Mouse (Mus musculus) intestine, embryonic 14.5 days (tissue): ENCODE results near the gene Vps8. TPM values are rescaled to one million over a fixed set of nuclear protein-coding genes. Genes with fewer than 3 reads are reported as not detected.

Experiments used
- ATAC-seq: fragments of 200-750 bp; cut with Nextera tagmentation; replicated peaks from 2 replicates; pipeline ENCODE4 v1.8.0; 2017; ENCODE audit warnings: low read depth, moderate number of reproducible peaks, moderate TSS enrichment, moderate library complexity; ENCODE audit not compliant: low FRiP score, low TSS enrichment
- DNase-seq: peaks from one replicate; pipeline ENCODE4 v3.0.0-alpha.2; 2018; ENCODE audit warnings: low spot score
- H3K27ac ChIP-seq: fragments of 300-500 bp; sonication (generic); 2 replicates; pipeline ENCODE4 v1.5.1; 2014; ENCODE audit warnings: low read depth, mild to moderate bottlenecking, control low read depth
- H3K27me3 ChIP-seq: fragments of 300-500 bp; sonication (generic); replicated peaks from 2 replicates; pipeline ENCODE4 v1.6.1; 2014; ENCODE audit warnings: low read length, control low read depth; ENCODE audit not compliant: control insufficient read depth, insufficient read depth
- H3K36me3 ChIP-seq: fragments of 300-500 bp; sonication (generic); 2 replicates; pipeline ENCODE4 v1.6.1; 2014; ENCODE audit warnings: low read length, control low read depth; ENCODE audit not compliant: control insufficient read depth, insufficient read depth
- H3K4me1 ChIP-seq: fragments of 300-500 bp; sonication (generic); replicated peaks from 2 replicates; pipeline ENCODE4 v1.6.1; 2014; ENCODE audit warnings: low read length, control low read depth, mixed read lengths; ENCODE audit not compliant: control insufficient read depth, insufficient read depth
- H3K4me2 ChIP-seq: fragments of 300-500 bp; sonication (generic); 2 replicates; pipeline ENCODE4 v1.6.1; 2014; ENCODE audit warnings: low read length
- H3K4me3 ChIP-seq: fragments of 300-500 bp; sonication (generic); 2 replicates; pipeline ENCODE4 v1.5.1; 2014; ENCODE audit warnings: low read depth, low read length, control low read depth, mixed read lengths
- H3K9ac ChIP-seq: fragments of 300-500 bp; sonication (generic); 2 replicates; pipeline ENCODE4 v1.6.1; 2014; ENCODE audit warnings: mild to moderate bottlenecking, low read length
- H3K9me3 ChIP-seq: fragments of 300-500 bp; sonication (generic); 2 replicates; pipeline ENCODE4 v1.6.1; 2016; ENCODE audit warnings: low read length, control low read depth; ENCODE audit not compliant: control insufficient read depth
- WGBS: fragments of 180-500 bp; shearing (Covaris S2); extraction: QIAGEN DNeasy Blood & Tissue Kit; methylation state at CpG from one replicate; pipeline ENCODE4 v1.1.7; 2014; 5-methylcytosine and 5-hydroxymethylcytosine counted together
- polyA plus RNA-seq: library from polyadenylated mRNA; unstranded; fragments of >200 nt; fragmentation: Nextera tagmentation; extraction: Ambion mirVana; gene quantifications from 2 replicates; pipeline ENCODE4 v1.2.1, GENCODE M21; 2014

Gene Vps8
- polyA plus RNA-seq, 1 experiment from 2014 or later = 14.4 TPM

- Histone ChIP-seq H3K9me3 (no peaks in the 10 kb centered on the region), H3K36me3 (no peaks in the 10 kb centered on the region), H3K4me1 (0 out of 2 replicates have a peak, but pooled peaks cover 2% of the 10 kb centered on the region), H3K27ac (peak overlapping the region; percentile 18; the same call in 1 of the 2 replicates), H3K27me3 (no peaks in the 10 kb centered on the region), H3K4me3 (no peak overlapping the region), H3K9ac (no peak overlapping the region), H3K4me2 (no peak overlapping the region)
- 66% methylated on average over 11 of the region's 11 CpGs for WGBS
- ATAC-seq (no peak), DNase-seq (no peak)
Observed at GRCm38 (mm10) chr16:21637201-21637819, 214.4 kb downstream of the Vps8 start.

DNA sequence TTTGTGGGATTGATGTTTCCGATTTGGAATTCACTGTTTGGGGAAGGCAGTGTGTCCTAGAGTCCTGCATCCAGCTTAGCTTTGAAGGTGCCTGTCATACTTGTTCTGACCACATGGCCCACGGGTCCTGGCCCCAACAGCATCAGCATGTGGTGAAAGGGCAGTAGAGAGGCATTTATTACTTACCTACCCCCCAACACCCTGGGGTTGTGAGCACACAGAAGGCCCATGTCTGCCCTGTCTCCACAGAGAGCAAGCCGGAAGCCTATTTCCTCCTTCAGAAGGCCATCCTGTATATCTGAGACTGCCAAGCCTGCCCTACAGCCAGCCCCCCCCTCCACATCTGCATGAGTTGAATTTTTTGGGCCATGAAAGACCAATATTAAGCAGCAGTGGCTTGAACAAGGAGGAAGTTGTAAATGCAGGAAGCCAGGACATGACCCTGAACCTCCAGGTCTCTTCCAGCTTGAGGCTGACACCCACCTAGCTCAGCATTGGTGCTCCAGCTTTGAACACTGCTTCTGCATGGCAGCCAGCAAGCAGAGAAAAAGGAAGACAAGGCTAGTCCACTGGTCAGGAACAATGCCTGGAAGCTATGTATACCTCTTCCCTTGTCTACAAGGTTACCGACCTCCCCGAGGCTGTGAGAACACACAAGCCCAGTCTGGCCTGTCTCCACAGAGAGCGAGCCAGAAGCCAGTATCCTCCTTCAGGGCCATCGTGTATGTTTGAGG is 218.0 kb downstream of the Vps8 start:
- no peaks in the 10 kb centered on the region for H3K27me3 ChIP-seq
- no peak for ATAC-seq
- no peaks in the 10 kb centered on the region for H3K9me3 ChIP-seq
- H3K36me3 ChIP-seq = no peaks in the 10 kb centered on the region
- peaks cover 20% of the 10 kb centered on the region for H3K4me1 ChIP-seq
- 70% methylated on average over 7 of the region's 7 CpGs for WGBS
- H3K9ac ChIP-seq = no peak overlapping the region
- DNase-seq = no peak
- no peak overlapping the region for H3K4me3 ChIP-seq
- H3K4me2 ChIP-seq = no peak overlapping the region
- H3K27ac ChIP-seq = no peak overlapping the region

- Histone ChIP-seq H3K27ac (0 out of 2 replicates have a peak overlapping the region, but pooled peaks have one; percentile 5), H3K9me3 (no peaks in the 10 kb centered on the region), H3K4me1 (peaks cover 20% of the 10 kb centered on the region), H3K36me3 (no peaks in the 10 kb centered on the region), H3K27me3 (no peaks in the 10 kb centered on the region), H3K4me2 (no peak overlapping the region), H3K4me3 (no peak overlapping the region), H3K9ac (no peak overlapping the region)
- WGBS = 66% methylated on average over 3 of the region's 3 CpGs
- DNase-seq = no peak
- no peak for ATAC-seq
Observed at GRCm38 (mm10) chr16:21641944-21642343, 219.0 kb downstream of the Vps8 start.

GRCm38 (mm10) chr16:21642906-21643305 is 220.0 kb downstream of the Vps8 start:
- no peaks in the 10 kb centered on the region for H3K9me3 ChIP-seq
- H3K4me3 ChIP-seq = no peak overlapping the region
- H3K27ac ChIP-seq = no peak overlapping the region
- no peak overlapping the region for H3K4me2 ChIP-seq
- H3K4me1 ChIP-seq = peaks cover 18% of the 10 kb centered on the region
- no peak overlapping the region for H3K9ac ChIP-seq
- H3K27me3 ChIP-seq = no peaks in the 10 kb centered on the region
- no peaks in the 10 kb centered on the region for H3K36me3 ChIP-seq
- no peak for DNase-seq
- WGBS = 93% methylated on average over 5 of the region's 5 CpGs
- ATAC-seq = no peak

- no peaks in the 10 kb centered on the region for H3K36me3 ChIP-seq
- no peaks in the 10 kb centered on the region for H3K9me3 ChIP-seq
- ATAC-seq (no peak), DNase-seq (no peak)
- 0 out of 2 replicates have a peak overlapping the region, but pooled peaks have one; percentile 13 for H3K4me3 ChIP-seq
- peak overlapping the region; percentile 91 for H3K27ac ChIP-seq
- H3K4me2 ChIP-seq = peak overlapping the region; percentile 40
- peak overlapping the region; percentile 44 for H3K9ac ChIP-seq
- H3K4me1 ChIP-seq = peaks cover 18% of the 10 kb centered on the region
- no peaks in the 10 kb centered on the region for H3K27me3 ChIP-seq
- WGBS = 78% methylated on average over 2 of the region's 2 CpGs
Observed at GRCm38 (mm10) chr16:21643621-21644041, 220.7 kb downstream of the Vps8 start.

GRCm38 (mm10) chr16:21644066-21644561 is 221.2 kb downstream of the Vps8 start:
- peak overlapping the region; percentile 44 for H3K9ac ChIP-seq
- H3K9me3 ChIP-seq = no peaks in the 10 kb centered on the region
- peak overlapping the region; percentile 91 for H3K27ac ChIP-seq
- peaks cover 18% of the 10 kb centered on the region for H3K4me1 ChIP-seq
- WGBS = 9% methylated on average over 17 of the region's 17 CpGs
- H3K4me3 ChIP-seq = 0 out of 2 replicates have a peak overlapping the region, but pooled peaks have one; percentile 13
- peak; percentile 94 for ATAC-seq
- DNase-seq = peak; percentile 80
- no peaks in the 10 kb centered on the region for H3K27me3 ChIP-seq
- H3K36me3 ChIP-seq = no peaks in the 10 kb centered on the region; the same call in 1 of the 2 replicates
- H3K4me2 ChIP-seq = peak overlapping the region; percentile 40

GRCm38 (mm10) chr16:21644574-21644973 is 221.7 kb downstream of the Vps8 start:
- Histone ChIP-seq H3K9ac (no peak overlapping the region), H3K4me3 (no peak overlapping the region), H3K4me1 (peaks cover 18% of the 10 kb centered on the region), H3K36me3 (no peaks in the 10 kb centered on the region; the same call in 1 of the 2 replicates), H3K4me2 (peak overlapping the region; percentile 40), H3K9me3 (no peaks in the 10 kb centered on the region), H3K27ac (peak overlapping the region; percentile 91), H3K27me3 (no peaks in the 10 kb centered on the region)
- WGBS = 41% methylated on average over 3 of the region's 3 CpGs
- ATAC-seq (no peak; the same call in 1 of the 2 replicates), DNase-seq (no peak)

DNA sequence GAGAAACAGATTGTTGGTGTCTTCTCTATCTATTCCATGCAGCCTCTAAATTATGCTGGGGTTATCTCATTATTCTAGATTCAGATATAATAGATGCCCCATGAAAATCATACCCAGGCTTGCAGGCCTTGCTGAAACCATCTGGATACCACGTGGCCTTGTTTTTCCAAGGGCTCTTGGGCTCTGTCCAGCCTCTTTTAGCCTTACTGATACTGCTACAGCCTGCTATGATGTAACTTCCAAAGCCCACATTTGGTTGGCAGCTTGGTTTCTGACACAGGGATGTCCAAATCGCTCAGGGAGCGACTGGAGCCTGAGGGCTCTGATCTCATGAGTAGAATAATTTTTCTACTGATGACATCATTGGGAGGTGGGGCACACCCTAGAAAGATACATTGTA is 223.0 kb downstream of the Vps8 start:
- H3K27ac ChIP-seq = no peak overlapping the region
- H3K9me3 ChIP-seq = no peaks in the 10 kb centered on the region
- ATAC-seq (no peak), DNase-seq (no peak)
- H3K4me3 ChIP-seq = no peak overlapping the region
- WGBS = 90% methylated on average over 3 of the region's 3 CpGs
- H3K4me2 ChIP-seq = no peak overlapping the region
- no peaks in the 10 kb centered on the region for H3K27me3 ChIP-seq
- H3K36me3 ChIP-seq = peaks cover under 1% of the 10 kb centered on the region; the same call in 1 of the 2 replicates
- peaks cover 18% of the 10 kb centered on the region for H3K4me1 ChIP-seq
- H3K9ac ChIP-seq = no peak overlapping the region
